Mouse (Mus musculus) right cerebral cortex, postnatal 36 days (tissue): ENCODE measurements at regions not wholly inside any gene's neighbourhood (a gene's known extent, or its start where the extent isn't known, plus 50 kb on each side); places are given as distances from the start of the nearest gene placed in this dataset.
"Not testable (repeated sequence)": the region's sequence is repeated elsewhere in the genome, so short reads cannot be mapped to it uniquely, and the experiment has no call there.

Experiments used
- DNase-seq, 2 experiments: peaks; one replicate each; pipeline ENCODE4 v3.0.0; 2022; ENCODE audit warnings: low spot score in 2 of 2, mixed read lengths in 1 of 2

DNA sequence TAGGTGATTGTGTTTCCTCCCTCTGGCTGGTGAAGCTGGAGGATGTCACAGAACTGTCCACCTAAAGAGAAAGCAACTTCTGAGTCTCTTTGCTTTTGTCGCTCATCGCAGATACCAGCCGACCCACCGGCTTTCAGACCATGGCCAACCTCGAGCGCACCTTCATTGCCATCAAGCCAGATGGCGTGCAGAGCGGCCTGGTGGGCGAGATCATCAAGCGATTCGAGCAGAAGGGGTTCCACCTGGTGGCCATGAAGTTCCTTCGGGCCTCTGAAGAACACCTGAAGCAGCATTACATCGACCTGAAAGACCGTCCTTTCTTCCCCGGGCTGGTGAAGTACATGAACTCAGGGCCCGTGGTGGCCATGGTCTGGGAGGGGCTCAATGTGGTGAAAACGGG, 131.7 kb downstream of the Nuak1 start:
- DNase-seq: not testable (repeated sequence)

DNA sequence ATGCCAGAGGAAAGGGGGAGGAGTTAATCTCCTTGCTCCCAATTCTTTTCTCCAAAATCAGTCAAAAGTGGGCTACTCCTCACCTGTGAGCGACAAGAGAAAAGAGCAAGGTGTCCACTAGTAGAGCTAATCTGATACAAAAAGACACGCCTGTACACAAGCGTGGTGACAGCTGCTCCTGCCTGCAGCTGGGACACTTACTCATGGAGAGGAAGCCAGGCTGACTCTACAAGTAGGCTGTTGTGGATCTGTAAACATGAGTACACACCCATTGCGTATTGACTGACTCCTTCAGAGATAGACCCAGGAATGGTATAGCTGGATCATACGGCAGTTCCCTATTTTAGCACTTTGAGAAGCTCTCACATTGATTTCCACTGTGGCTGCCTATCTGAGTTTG, 129.7 kb downstream of the Nuak1 start:
- no peak for DNase-seq

DNA sequence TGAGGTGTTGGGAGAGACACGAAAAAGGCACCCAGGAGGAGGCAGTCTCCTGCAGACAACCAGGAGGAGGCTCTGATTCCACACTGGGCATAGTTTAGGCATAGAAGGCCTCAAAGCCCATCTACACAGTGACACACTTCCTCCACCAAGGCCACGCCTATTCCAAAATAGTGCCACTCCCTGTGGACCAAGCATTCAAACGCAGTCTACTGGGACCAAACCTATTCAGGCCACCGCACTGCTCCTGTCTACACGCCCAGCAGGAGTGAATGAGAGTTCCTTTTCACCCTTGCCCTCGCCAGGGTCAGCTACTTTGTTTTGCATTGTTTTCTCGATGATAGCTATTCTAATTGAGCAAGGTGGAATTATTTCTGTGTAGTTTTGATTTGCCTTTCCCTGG, 127.7 kb downstream of the Nuak1 start:
- no peak for DNase-seq

DNA sequence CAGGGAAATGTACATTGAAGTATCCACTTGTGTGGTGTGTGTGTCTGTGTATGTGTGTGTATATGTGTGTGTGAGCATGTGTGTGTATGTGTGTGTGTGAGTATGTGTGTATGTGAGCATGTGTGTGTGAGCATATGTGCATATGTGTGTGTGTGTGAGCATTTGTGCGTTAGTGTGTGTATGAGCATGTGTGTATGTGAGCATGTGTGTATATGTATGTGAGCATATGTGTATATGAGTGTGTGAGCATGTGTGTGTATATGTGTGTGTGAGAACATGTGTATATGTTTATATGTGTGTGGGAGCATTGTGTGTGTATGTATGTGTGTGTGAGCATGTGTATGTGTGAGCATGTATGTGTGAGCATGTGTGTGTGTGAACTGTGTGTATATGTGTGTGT, 123.5 kb downstream of the Nuak1 start:
- no peak for DNase-seq

DNA sequence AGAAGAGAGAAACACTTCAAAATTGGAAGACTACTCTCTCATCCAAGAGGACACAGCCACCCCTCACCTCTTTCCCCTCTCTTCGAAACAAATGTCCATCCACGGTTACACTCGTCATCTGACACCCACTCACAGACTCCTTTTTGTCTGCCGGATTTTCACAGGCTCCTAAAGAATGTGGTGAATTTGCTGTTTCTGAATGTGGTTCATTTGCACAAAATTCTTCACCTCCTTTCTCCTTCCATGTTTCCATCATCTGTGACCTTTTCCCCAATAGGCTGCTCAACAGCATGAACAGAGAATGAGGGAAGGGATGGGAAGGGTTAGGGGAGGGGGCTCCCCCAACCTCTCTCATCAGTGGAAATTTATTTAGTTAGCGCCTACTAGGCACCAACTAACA, 122.4 kb downstream of the Nuak1 start:
- DNase-seq: no peak
